Mouse (Mus musculus) frontal cortex, postnatal 14 days (tissue): Measurements from ENCODE around the gene Mctp2.

ENCODE experiments used
- DNase-seq, 2 experiments: peaks; one replicate each; pipeline ENCODE4 v3.0.0; 2022; ENCODE audit warnings: low spot score in 2 of 2

The Mctp2 gene

DNA sequence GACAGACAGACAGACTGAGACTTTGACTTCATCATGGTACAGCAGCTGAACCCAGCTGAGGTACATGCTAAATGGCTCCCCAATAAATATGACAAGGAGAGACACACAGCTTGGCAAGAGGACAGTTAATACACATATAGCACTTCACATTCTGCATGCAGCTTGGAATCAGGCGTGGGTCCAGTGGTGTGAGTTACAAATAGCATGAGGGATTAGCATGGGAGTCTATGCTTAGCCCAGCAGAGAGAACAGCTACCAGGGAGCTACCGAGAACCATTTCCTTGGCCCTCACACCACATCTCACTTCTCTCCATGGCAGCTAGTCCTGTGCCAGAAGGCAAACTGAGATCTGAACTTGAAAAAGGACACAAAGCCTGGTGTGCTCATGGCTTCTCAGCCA lies 137.1 kb downstream of the Mctp2 start:
- DNase-seq: no peak

DNA sequence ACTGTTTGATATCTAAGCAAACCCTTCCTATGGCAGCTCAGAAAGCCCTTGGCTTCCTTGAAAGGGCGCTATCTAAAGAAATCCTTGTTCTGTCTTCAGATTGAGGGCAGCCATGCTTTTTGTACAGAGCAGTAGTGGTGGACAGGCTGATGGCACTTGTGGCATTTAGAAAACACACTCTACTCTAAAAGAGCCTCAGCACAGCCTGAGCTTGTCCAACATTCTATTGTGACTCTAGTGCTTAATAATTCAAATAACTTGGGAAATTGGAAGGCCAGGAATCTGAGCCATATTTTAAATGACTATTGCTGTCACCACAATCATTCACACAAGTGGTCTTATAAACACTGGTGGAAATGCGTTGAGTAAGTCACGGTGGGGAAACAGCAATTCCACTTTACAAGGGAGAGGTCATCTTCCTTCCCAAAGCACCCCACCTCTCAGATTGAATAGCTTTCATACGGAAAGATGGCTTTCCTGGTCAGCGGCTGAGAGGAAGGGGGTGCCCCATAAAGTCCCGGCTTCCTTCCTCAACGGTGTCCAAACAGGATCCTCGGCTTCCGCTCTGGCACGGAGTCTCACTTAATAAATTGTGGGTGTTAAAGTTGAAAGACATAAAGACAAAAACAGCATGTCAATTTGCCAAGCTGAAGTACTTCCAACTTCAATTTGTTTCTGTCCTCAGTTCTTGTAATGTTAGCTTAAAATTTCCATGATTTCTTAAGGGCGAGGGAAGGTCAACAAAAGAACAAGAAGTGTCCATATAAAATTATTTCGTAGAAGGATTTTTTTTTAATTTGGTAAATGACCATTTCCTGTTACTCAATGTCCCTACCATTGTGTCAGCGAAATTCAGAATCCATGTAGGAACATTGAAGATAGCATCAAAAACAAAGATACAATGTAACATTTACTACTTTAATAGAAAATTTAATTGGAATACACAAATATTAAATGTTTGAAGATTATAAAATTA lies 140.4 kb downstream of the Mctp2 start:
- DNase-seq: no peak

DNA sequence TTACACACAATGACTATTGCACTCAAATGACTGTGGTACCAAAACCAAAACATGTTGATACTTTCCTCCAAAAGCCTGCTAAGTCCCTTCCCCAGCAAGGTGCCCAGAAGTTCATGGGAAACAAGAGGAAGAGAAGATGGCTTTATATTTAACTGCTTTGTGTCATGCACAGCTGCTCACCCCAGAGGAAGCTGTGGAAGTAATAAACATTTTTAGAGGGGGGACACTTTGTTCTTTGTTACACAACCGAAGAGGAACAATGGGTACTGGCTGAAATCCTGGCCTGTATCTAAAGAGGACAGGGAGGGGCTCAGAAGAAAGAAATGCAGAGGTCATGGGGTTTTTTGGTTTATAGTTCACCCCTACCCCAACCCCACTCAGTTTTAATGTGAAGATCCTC lies 144.2 kb downstream of the Mctp2 start:
- DNase-seq: no peak

DNA sequence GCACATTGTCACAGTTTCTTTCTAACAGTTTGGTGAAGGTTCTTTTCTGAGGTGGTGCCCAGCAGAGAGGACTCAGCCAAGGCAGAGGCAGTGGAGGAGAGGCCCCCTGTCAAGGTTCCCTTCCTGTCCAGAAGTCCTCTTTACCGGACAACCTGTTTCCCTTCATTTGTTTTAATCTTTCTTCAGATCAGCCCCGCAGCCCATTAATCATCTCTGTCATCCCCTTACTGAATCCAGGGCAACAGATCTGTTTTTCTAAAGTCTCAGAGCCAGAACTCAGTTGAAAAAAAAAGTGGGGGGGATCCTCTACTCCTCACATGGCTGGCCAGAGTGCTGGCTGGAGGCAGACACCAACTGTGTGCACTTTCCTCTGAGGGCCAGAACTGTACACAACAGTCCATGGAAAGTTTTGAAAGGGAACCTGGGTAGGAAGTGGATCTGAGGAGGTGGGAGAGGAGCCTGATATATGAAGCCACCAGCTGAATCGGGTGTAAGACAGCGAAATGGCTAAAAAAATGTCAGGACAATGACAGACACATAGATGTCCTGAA lies 146.8 kb downstream of the Mctp2 start:
- DNase-seq: no peak

DNA sequence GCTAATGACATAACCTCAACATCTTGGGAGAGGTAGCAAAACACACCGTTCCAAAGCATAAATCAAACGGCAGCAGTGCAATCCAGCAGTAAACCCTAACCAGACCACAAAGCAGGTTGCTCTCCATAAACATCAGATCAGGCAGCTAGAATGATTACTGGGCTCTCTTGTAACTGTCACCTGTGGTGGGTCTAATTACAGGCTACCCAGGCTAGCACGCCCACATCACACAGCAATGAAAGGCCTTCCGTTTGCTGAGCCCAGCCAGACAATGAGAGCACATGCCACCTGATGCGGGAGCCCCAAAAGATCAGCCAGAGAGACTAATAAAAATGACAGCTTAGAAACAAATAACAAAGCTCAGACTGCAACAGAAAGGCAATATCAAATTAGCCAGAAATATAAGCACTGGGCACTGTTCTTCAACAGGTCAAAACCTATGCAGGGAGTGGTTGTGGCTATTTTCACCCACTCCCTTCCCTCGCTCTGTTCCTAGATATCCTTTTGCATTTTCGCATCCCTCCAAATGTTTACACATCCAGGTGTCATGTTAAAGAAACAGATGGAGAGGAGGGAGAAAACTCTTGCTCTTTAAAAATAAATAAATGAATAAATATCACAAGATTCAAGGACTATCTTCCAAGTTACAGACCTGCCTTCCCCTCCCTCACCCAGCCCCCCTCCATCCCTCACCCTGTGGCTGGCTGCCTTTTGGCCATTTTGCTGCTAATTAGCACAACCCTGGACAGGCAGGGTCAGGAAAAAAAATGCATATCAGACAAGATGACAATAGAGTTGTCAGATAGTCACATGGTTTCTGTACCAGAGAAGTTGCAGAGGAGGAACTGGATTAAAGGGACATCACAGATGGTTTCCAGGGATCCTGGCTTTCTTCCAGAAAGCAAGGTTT lies 155.4 kb downstream of the Mctp2 start:
- DNase-seq: no peak

DNA sequence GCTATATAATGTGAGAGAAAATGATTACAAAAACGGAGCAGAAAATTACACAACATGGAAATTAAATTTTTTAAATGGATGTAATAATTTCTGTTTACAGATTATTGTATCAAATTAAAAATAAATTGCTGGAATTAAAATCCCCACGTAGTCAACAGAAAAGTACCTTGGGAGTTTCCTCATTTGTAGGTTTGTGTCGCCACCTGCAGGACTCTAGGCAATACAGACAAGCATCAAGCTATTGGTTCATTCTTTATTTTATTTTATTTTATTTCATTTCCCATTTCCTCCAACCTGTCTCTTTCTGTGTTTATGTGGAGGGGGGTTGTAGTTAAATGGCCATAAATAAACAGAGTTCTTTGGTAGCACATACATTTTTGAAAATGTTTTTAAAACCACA lies 157.3 kb downstream of the Mctp2 start:
- DNase-seq: peak in 1 of 2 experiments; percentile 20

DNA sequence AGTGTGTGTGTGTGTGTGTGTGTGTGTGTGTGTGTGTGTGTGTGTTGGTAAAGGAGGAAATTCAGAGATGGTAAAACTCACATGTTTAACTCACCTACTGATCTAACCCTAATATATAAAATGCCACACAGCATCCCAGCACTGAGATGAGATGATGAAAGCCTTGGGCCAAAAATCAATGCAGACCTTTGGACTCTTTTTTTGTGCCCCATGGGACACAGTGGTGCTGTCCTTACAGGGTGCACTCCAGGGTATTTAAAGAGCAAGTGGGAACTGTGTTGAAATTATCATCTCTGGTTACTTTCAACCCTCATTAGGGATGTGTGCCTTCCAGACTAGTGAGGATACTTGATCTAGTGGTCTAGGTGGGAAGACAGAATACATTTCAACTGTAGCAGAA lies 159.6 kb downstream of the Mctp2 start:
- no peak for DNase-seq

DNA sequence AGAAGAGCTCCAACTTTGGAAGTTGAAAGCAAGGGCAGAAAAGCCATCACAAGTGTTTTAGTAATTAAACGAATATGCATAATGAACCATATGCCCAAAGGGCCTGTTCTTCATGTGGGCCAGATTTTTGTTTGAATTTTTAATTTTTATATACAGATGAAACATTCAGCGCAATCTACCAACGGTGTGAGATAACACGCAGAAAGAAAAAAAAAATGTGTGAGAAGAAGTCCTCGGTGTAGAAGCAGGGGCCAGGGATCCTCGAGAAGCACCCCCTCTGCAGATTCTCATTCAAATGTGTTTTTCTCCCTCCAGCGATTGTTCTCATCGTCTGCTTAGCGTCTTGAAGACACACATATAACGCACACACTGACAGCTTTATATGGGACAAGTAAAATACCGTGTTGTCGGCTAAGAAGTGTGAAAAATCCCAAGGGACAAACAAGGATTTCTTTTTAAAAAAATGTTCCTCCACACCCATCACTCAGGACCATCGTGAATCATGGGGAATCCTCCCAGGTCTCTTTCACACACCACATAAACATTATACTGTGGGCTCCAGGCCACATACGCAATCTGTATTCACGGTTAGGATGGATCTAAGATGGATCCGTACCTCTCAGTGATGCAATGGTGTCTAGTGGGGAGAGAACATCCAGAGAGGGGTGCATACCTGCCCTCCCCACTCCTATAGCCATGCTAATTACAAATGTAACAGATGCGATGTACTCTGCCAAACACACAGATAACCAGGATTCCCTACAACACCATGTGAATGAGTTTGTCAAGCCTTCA lies 160.5 kb downstream of the Mctp2 start:
- DNase-seq: no peak

DNA sequence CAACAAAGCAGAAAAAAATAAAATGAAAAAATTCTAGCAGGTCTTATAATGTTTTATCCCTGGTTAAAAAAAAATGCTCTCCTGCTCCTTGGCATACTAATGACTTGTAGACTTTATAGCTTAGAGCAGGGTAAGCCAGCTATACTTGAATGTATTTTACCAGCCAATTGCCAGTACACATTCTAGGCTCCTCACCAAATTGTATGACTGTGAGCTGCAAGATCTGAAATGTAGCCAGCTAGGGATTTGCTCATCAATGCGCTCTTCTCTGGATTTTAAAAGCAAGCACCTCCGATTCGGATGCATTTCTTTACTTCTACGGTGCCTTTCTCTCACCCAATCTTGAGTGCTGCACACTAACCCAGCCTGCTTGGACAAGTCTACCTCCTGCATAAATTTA lies 167.7 kb downstream of the Mctp2 start:
- DNase-seq: no peak

DNA sequence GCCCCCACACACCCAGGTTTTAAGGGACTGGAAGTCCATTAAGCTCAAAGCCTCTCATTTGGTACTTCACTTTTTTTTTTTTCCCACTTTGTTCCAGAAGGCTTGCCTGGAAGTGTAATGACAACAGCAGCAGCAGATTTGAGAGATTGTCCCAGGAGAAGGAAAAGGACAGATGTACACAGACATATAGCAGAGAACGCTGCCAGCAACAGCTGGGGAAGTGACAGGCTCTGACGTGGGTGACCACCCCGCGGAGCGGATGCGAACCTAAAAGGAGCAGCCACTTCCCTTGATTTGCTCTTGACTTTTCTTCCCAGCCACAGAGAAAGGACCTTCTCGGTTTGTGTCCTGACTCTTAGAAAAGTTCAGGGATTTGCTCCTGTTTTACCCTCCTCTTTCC lies 185.4 kb downstream of the Mctp2 start:
- DNase-seq: no peak

DNA sequence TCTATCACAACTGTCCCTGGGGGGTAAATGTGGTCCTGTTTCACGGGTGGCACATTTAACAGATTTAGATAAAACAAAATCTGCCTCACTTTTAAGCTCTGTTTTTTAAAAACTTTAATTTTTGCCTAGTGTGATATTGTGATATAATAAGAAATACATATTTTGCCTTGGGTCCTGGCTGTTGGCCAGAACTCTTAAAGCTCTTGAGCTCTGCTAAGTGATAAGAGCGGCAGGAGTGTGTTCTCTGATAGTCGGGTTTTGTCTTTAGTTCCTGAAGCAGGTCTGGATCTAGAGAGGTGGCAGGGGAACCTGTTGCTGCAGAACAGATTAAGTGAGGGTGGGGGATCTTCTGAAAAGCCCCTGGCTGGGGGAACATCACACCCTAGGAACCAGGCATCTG lies 186.7 kb downstream of the Mctp2 start:
- DNase-seq: no peak

DNA sequence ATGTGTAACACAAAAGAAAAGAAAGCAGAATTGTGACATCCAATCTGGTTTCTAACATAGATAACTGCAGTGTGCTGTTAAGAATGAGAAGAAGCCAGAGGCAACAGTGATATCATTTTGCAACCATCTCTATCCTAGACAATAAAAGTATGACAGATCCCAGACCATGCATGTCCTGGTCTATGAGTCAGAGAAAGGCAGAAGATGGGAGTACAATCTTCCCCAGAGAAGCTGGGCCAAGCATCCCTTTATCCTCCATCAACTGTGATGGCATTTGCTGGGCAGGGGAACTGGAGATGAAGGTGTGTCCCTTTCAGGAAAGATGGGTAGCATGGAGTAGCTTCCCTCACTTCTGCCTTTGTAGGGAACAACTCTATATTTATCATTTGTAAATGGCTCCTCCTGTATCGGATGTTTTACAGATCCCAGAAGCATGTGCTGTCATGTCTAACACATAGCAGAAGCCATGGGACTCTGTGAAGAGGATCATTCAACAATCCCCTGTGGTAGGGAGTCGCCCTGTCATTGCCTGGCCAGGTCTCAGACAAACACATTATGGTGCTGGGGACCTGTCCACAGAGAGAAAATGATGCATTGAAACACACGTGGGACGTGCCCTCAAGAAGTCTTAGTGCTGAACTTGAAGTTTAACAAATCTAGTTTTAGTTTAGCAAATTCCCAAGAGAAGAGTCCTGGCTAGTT lies 188.9 kb downstream of the Mctp2 start:
- DNase-seq: no peak

DNA sequence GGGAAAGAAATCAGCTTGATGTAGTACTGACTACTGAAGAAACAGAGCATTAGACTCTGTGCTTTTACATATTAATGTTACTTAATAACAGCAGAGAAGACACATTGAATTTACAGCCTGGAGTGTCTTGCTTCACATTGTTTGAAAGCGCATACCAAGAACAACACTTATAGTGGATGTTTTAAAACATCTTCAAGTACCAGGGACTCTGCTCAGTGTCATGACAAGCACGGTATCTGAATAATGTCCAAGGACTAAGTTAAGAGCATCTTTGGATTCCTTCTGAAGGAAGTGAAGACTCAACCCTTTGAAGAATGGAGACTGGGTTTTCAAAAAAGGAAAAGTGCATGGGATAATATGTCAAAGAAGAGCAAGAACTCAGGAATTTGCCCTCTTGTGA lies 191.3 kb downstream of the Mctp2 start:
- DNase-seq: no peak

DNA sequence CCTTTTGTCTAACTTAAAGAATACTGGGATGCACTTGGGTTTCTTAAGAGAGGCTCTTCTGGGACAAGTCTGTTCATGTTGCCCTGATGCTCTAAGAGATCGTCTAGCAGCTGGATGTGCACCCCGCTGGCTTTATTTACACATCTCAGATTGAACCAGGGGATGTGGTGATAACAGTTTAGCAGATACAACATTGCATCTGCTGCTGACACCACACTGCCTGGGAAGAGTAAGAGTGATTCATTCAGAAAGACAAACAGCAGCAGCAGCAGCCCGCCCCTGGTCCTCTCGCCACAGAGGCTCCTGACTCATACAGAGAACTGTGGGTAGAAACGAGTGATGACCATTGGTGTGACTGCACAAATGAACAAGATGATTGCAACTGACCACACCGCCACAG lies 195.8 kb downstream of the Mctp2 start:
- no peak for DNase-seq

DNA sequence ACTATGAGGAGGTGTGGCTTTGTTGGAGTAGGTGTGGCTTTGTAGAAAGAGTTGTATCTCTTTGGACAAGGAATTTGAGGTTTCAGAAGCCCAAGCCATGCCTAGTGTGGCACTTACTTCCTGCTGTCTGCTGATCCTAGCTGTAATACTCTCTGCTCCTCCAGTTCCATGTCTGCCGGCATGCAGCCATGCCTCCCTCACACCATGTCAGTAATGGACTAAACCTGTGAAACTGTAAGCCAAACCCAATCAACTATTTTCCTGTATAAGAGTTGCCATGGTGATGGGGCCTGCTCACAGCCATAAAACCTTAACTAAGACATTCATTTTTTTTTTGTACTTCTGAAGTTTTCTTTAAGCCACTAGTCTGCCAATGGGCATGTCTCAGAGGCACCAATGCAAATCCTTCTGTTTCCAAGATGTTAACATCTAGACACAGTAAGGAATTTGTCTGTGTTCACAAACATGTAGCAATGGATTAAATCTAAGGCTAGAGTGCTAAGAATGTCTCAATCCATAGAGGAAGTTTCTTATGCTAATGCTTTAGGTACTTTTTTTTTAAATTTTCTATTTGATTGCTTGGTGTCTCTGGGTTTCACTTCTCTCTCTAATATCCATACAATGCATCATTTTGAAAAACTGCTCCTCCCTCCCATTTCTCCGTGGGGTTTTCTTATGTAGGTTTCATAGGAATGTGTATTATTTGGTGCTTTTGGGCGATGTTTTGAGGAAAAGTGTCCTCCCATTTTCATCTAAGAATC lies 197.6 kb downstream of the Mctp2 start:
- DNase-seq: no peak

DNA sequence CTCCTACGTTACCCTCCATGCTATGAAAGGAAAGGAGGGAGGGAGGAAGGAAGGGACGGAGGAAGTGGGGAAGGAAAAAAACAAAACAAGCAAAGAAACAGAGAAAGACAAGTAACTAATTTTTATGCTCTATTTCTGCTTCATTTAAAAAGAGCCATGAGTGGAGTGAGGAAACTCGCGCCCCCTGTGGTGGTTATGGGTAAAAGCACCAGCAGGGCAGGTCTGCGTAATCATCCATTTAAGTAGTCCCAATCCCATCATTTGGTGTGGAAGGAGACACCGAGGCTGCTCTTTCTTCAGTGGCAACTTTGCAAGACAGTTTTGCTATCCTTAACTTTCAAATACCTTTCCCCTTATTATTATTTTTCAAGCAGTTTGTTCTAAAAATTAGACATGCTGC lies 202.2 kb downstream of the Mctp2 start:
- DNase-seq: no peak

DNA sequence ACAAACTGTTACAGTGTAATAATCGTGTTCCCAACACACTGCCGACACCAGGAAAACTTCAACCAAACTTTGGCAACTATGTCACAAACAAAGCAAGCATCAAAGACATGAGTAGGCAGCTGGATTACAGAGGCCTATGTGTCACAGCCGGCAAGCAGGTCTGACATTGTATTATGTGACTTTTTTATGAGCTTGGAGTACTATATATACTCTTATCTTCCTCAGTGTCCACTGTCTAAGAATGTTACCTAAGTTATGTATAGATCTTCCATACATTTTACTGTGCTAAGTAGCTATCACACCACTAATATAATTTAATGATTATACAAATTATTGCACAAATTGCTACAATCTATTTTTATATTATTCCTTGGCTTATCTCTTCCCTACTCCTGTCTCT lies 202.8 kb downstream of the Mctp2 start:
- DNase-seq: no peak

DNA sequence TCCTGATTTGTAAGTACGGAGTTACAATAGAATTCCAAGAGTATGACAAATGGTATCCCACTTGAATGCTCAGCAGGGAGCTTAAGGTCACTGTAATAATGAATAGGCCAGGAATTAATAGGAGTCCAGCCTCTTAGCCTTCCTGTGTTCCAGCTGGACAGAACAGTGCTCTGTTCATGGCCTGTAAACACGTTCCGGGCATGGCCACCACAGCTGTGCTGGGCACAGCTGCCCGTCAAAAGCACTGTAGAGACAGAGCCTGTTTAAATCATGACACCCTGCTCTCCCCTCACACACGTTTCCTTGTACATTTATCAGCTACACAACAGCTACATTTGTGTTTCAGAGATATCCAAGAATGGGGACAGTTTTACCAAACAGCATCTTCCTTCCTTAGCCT lies 205.7 kb downstream of the Mctp2 start:
- DNase-seq: no peak

DNA sequence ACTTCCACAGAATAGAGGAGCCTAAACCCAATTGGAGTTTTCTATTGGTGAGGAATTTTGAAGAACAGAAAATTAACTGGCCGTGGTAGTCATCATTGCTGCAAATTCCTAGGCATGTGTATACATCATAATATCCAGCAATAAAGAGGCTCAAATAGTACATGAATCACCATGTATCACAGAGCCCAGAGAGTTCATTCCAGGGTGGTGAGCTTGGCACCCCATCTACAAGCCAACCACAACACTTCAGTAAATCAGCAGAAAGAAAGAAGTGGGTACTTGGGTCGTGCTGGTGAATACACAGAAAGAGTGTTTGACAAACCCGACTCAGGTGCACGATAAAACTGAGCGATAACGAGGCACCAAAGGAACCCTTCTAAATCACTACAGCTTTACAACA lies 207.8 kb downstream of the Mctp2 start:
- DNase-seq: no peak

DNA sequence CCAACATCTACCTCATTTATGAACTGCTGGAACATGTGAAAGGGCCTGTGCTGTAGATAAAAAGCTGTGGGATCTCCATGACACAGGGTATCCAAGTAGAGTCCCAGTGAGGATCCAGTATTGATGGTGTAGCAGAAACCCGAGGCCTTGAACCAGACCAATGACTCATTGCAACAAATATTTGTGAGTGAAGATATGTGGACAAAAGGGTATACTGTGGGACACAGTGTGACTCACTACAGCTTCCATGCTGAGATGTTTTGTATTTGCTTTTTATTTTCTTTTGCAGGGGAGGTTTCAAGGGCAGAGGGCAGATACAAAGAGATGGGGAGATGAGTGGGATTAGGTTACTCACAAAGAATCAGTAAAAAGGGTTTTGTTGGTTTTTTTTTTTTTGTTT lies 209.4 kb downstream of the Mctp2 start:
- DNase-seq: no peak
